Mouse (Mus musculus) myocyte (in vitro differentiated cells): ENCODE measurements around the gene Usp6nl.

Experiments used
- E2F4 ChIP-seq: IDR thresholded peaks from one replicate; pipeline ENCODE4 v1.6.1; 2011; ENCODE audit warnings: mild to moderate bottlenecking, control low read depth, moderate library complexity; ENCODE audit not compliant: insufficient read depth
- POLR2A ChIP-seq: IDR thresholded peaks from one replicate; pipeline ENCODE4 v1.6.1; 2011; ENCODE audit warnings: low read depth, mild to moderate bottlenecking, control low read depth, moderate library complexity; ENCODE audit not compliant: insufficient read length
- SRF ChIP-seq: IDR thresholded peaks from one replicate; pipeline ENCODE4 v1.6.1; 2011; ENCODE audit warnings: low read depth; ENCODE audit not compliant: control insufficient read depth, insufficient read length
- TCF12 ChIP-seq: IDR thresholded peaks from one replicate; pipeline ENCODE4 v1.6.1; 2011; ENCODE audit warnings: mild to moderate bottlenecking, control low read depth; ENCODE audit not compliant: poor library complexity, insufficient read depth, severe bottlenecking

DNA sequence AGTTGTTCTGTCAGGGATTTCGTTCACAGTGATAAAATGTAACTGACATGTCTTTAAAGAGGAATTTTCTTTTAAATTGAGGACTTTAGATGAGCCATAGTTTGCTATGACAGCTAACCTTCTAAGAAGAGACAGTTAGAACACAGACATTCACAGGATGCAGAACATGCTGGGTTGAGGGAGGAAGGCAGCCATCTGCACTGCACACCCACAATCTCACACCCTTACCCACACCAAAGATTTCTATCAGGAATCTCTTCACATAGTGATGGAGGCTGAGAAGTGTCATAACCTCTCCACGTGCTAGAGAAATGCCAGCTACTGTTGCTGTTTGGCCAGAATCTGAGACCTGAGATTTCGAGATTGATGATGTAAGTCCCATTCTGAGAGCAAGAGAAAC, 139.8 kb downstream of the Usp6nl start:
- TF ChIP-seq TCF12: no peak
- no peak for TF ChIP-seq POLR2A
- TF ChIP-seq E2F4: no peak
- no peak for TF ChIP-seq SRF
